In the genomic region with DNA sequence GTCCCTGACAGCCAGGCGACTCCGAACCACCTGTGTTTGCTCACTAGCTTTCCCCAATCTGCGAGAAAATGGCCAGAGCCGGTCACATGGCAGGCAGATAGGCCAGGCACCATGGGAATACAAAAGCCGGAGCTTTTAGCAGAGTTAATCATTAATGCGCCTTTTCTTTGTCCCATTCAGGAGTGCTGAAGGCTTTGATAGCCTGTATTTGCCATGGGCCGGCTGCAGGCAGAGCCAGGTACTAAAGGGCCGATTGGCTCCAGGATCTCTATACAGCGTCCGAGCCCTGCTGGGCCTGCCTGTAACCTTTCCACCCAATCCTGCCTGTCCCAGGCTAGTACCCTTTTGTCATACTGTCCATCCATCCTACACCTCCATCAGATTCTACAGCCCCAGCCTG, we compare ENCODE assay signal across 9 mouse cellular contexts.
DNase-seq lines count a peak whose midpoint lies in the region; ATAC-seq and TF ChIP-seq lines count a peak whose summit lies in the region.
"Had no signal": no experiment of that assay in that cellular context is flagged by ENCODE, and none has a peak within 500 bp of the region (broad histone marks: within the 10 kb centered on the region; RNA-seq: fewer than 3 reads in every experiment).

No protein-coding gene starts in this region.

- H3K4me2 ChIP-seq in liver, embryonic 14.5 days (ENCODE audit: low read depth), result no peak overlapping the region
- peak overlapping the region; percentile 27; the same call in 1 of the 2 replicates for H3K4me2 ChIP-seq in neural tube, embryonic 12.5 days (replicated peaks)

- no peak for TF ChIP-seq EP300 in liver, embryonic 14.5 days (IDR thresholded peaks at IDR 0.05; ENCODE audit: low read depth)

- H3K27me3 ChIP-seq in liver, embryonic 14.5 days (ENCODE audit: control insufficient read depth, insufficient read depth, low read length), result no peaks in the 10 kb centered on the region
- peaks cover 13% of the 10 kb centered on the region for H3K27me3 ChIP-seq in neural tube, embryonic 12.5 days (replicated peaks)

- H3K27ac ChIP-seq in liver, embryonic 14.5 days, result no peak overlapping the region
- H3K27ac ChIP-seq in neural tube, embryonic 12.5 days, result no peak overlapping the region

- TF ChIP-seq CTCF in liver, embryonic 14.5 days (IDR thresholded peaks at IDR 0.05; ENCODE audit: low read depth), result no peak

- DNase-seq in embryo, embryonic 11 days, result peak; percentile 37
- peak; percentile 17 for DNase-seq in kidney, adult 11 months
- peak; percentile 12 to 34 (median 13) for DNase-seq in liver, embryonic 14.5 days (ENCODE audit: low read depth in 3 of 3, low spot score in 3 of 3)
- no peak for DNase-seq in c-Kit-positive CD71-positive TER-119-positive erythroid progenitor cells, embryonic 14.5 days (ENCODE audit: low spot score)
- DNase-seq in left cerebral cortex, adult 8-10 months (ENCODE audit: low spot score in 2 of 2), result no peak
- DNase-seq in spleen, postnatal 14 days (ENCODE audit: low spot score in 2 of 2), result no peak
- DNase-seq: heart, postnatal 36 days had no signal

- H3K36me3 ChIP-seq in liver, embryonic 14.5 days (replicated peaks; ENCODE audit: control insufficient read depth, insufficient read depth, low read depth), result no peaks in the 10 kb centered on the region
- H3K36me3 ChIP-seq in neural tube, embryonic 12.5 days, result no peaks in the 10 kb centered on the region

- WGBS in liver, embryonic 14.5 days (ENCODE audit: insufficient replicate concordance), result 53% methylated on average over 10 of the region's 10 CpGs
- WGBS in neural tube, embryonic 12.5 days, result 8% methylated on average over 10 of the region's 10 CpGs

- no peak overlapping the region for H3K9ac ChIP-seq in liver, embryonic 14.5 days (replicated peaks)
- no peak overlapping the region for H3K9ac ChIP-seq in neural tube, embryonic 12.5 days

- H3K4me1 ChIP-seq in liver, embryonic 14.5 days (replicated peaks; ENCODE audit: control insufficient read depth in 2 of 2, insufficient read depth in 2 of 2, low read length in 1 of 2), result no peaks in the 10 kb centered on the region
- 0 out of 2 replicates have a peak, but pooled peaks cover 3% of the 10 kb centered on the region for H3K4me1 ChIP-seq in neural tube, embryonic 12.5 days

- H3K9me3 ChIP-seq in liver, embryonic 14.5 days (ENCODE audit: control insufficient read depth, low read length), result no peaks in the 10 kb centered on the region
- no peaks in the 10 kb centered on the region for H3K9me3 ChIP-seq in neural tube, embryonic 12.5 days

- H3K4me3 ChIP-seq in liver, embryonic 14.5 days (ENCODE audit: insufficient read depth in 1 of 2, low read depth in 2 of 2, low read length in 2 of 2), result no peak overlapping the region
- no peak overlapping the region for H3K4me3 ChIP-seq in neural tube, embryonic 12.5 days
- H3K4me3 ChIP-seq: erythroblast, embryonic 14.5 days had no signal

- ATAC-seq in liver, embryonic 14.5 days (ENCODE audit: insufficient read depth), result peak; percentile 76
- no peak for ATAC-seq in neural tube, embryonic 12.5 days (ENCODE audit: low FRiP score, low read depth)

Comparison
In these comparisons a context has a peak if more than half of its experiments do, and no peak if none do; other contexts are left out.
1. DNase-seq: peak in embryo, embryonic 11 days (single experiment), kidney, adult 11 months (single experiment) and liver, embryonic 14.5 days (3 of 3); none in c-Kit-positive CD71-positive TER-119-positive erythroid progenitor cells, embryonic 14.5 days (single experiment), left cerebral cortex, adult 8-10 months (0 of 2) and spleen, postnatal 14 days (0 of 2).